Mouse (Mus musculus): Measurements from ENCODE around the gene Ap1ar. TPM values are rescaled to one million over a fixed set of nuclear protein-coding genes. Genes with fewer than 3 reads are reported as not detected.

Ap1ar gene
- polyA plus RNA-seq (2012; fragmentation: generic; extraction: Trizol): 8.3 TPM

DNA sequence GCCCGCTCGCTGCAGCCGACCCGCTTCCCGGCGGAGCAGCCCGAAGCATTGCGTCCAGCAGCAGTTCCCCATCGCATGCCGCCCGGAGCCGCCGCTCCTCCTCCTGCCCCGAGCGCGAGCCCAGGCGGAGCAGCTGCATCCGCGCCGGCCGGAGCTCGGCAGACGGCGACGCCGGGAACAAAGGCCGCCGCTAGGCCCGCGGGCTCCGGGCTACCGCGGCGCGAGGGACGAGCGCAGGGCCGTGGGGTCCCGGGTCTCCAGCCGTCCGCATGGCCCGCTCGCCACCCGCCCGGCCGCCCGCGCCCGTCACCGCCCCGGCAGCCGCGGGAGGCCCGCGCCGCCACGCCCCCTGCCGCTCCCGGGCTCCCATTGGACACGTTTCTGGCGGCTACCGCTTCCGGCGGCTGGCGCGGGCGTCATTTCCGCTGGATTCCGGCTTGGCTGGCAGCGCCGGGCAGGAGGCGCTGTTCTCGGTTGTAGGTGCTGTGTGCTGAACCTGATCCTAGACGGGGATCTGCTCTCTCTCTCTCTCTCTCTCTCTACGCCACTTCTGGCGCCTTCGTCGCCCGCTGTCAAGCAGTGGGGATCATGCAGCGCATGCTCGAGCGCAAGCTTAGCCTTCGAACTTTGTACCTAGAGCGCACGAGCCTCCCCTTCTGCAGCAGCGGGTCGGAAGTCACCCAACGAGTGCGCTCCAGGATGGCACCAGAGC is at the start of gene Ap1ar:
Ap1ar (minus strand) TSS at position 370 of the 712 bp plus-strand sequence.
- Histone ChIP-seq H3K36me3 (ENCODE audit: control insufficient read depth, insufficient read depth) (no peaks in the 10 kb centered on the region), H3K27me3 (ENCODE audit: control insufficient read depth, insufficient read depth, insufficient read length) (no peaks in the 10 kb centered on the region), H3ac (ENCODE audit: control insufficient read depth, insufficient read length) (peak within 1 kb of the TSS; percentile 77), H3K4me3 (peak within 1 kb of the TSS; percentile 33), H3K79me2 (ENCODE audit: control insufficient read depth, insufficient read depth) (peaks cover 38% of the 10 kb centered on the region), H3K4me2 (ENCODE audit: low read depth) (peak within 1 kb of the TSS; percentile 91)
- TF ChIP-seq POLR2A (IDR thresholded peaks at IDR 0.05; ENCODE audit: insufficient read length, low read depth) (peak; percentile 77), TCF12 (IDR thresholded peaks at IDR 0.05; ENCODE audit: insufficient read depth, poor library complexity, severe bottlenecking) (no peak), SRF (IDR thresholded peaks at IDR 0.05; ENCODE audit: control insufficient read depth, insufficient read length, low read depth) (no peak), TCF3 (IDR thresholded peaks at IDR 0.05; ENCODE audit: insufficient read length, low read depth) (no peak), MYOD1 (IDR thresholded peaks at IDR 0.05; ENCODE audit: control insufficient read depth in 1 of 3, insufficient read length in 2 of 3, low read depth in 2 of 3) (peak in 1 of 3 experiments; percentile 23), CEBPB (IDR thresholded peaks at IDR 0.05; ENCODE audit: insufficient read depth, poor library complexity, severe bottlenecking) (no peak), MYOG (IDR thresholded peaks at IDR 0.05; ENCODE audit: control insufficient read depth in 1 of 3, insufficient read depth in 1 of 3, insufficient read length in 2 of 3, low read depth in 2 of 3) (peak in 1 of 3 experiments; percentile 8), POLR2AphosphoS2 (IDR thresholded peaks at IDR 0.05; ENCODE audit: insufficient read length, low read depth) (peak; percentile 75)

- Histone ChIP-seq H3K79me2 (ENCODE audit: control insufficient read depth, insufficient read depth) (no peaks in the 10 kb centered on the region), H3K27me3 (ENCODE audit: control insufficient read depth, insufficient read depth, insufficient read length) (no peaks in the 10 kb centered on the region)
Measured at GRCm38 (mm10) chr3:127881684-127882083, 44.4 kb upstream of the Ap1ar start.

GRCm38 (mm10) chr3:127879968-127880367 is 42.6 kb upstream of the Ap1ar start:
- no peak overlapping the region for H3ac ChIP-seq (ENCODE audit: control insufficient read depth, insufficient read length)
- H3K36me3 ChIP-seq (ENCODE audit: control insufficient read depth, insufficient read depth): no peaks in the 10 kb centered on the region
- no peak for TF ChIP-seq MYOD1 (IDR thresholded peaks at IDR 0.05; ENCODE audit: control insufficient read depth in 1 of 3, insufficient read length in 2 of 3, low read depth in 2 of 3)
- no peak for TF ChIP-seq TCF3 (IDR thresholded peaks at IDR 0.05; ENCODE audit: insufficient read length, low read depth)
- TF ChIP-seq MAX (IDR thresholded peaks at IDR 0.05; ENCODE audit: low read depth): no peak
- H3K79me2 ChIP-seq (ENCODE audit: control insufficient read depth, insufficient read depth): no peaks in the 10 kb centered on the region
- H3K27me3 ChIP-seq (ENCODE audit: control insufficient read depth, insufficient read depth, insufficient read length): no peaks in the 10 kb centered on the region
- no peak overlapping the region for H3K4me2 ChIP-seq (ENCODE audit: low read depth)
- no peak overlapping the region for H3K4me3 ChIP-seq

More at GRCm38 (mm10) chr3:127881684-127882083, 44.4 kb upstream of the Ap1ar start:
- Histone ChIP-seq H3K4me3 (no peak overlapping the region), H3K4me2 (ENCODE audit: low read depth) (no peak overlapping the region), H3ac (ENCODE audit: control insufficient read depth, insufficient read length) (no peak overlapping the region), H3K36me3 (ENCODE audit: control insufficient read depth, insufficient read depth) (no peaks in the 10 kb centered on the region)
- TF ChIP-seq MYOG (IDR thresholded peaks at IDR 0.05; ENCODE audit: control insufficient read depth in 1 of 3, insufficient read depth in 1 of 3, insufficient read length in 2 of 3, low read depth in 2 of 3): no peak
- no peak for TF ChIP-seq MYOD1 (IDR thresholded peaks at IDR 0.05; ENCODE audit: control insufficient read depth in 1 of 3, insufficient read length in 2 of 3, low read depth in 2 of 3)
- no peak for TF ChIP-seq TCF3 (IDR thresholded peaks at IDR 0.05; ENCODE audit: insufficient read length, low read depth)
- no peak for TF ChIP-seq CEBPB (IDR thresholded peaks at IDR 0.05; ENCODE audit: insufficient read depth, poor library complexity, severe bottlenecking)
- no peak for TF ChIP-seq E2F4 (IDR thresholded peaks at IDR 0.05; ENCODE audit: insufficient read depth)
- no peak for TF ChIP-seq POLR2AphosphoS2 (IDR thresholded peaks at IDR 0.05; ENCODE audit: insufficient read length, low read depth)
- TF ChIP-seq POLR2A (IDR thresholded peaks at IDR 0.05; ENCODE audit: insufficient read length, low read depth): no peak
- TF ChIP-seq REST (IDR thresholded peaks at IDR 0.05; ENCODE audit: insufficient read depth, insufficient read length): no peak
- TF ChIP-seq SRF (IDR thresholded peaks at IDR 0.05; ENCODE audit: control insufficient read depth, insufficient read length, low read depth): no peak
- TF ChIP-seq TCF12 (IDR thresholded peaks at IDR 0.05; ENCODE audit: insufficient read depth, poor library complexity, severe bottlenecking): no peak
- no peak for TF ChIP-seq MAX (IDR thresholded peaks at IDR 0.05; ENCODE audit: low read depth)
- TF ChIP-seq USF1 (IDR thresholded peaks at IDR 0.05; ENCODE audit: low read depth): no peak

- no peaks in the 10 kb centered on the region for H3K27me3 ChIP-seq (ENCODE audit: control insufficient read depth, insufficient read depth, insufficient read length)
- TF ChIP-seq POLR2A (IDR thresholded peaks at IDR 0.05; ENCODE audit: insufficient read length, low read depth) (no peak), E2F4 (IDR thresholded peaks at IDR 0.05; ENCODE audit: insufficient read depth) (no peak), MAX (IDR thresholded peaks at IDR 0.05; ENCODE audit: low read depth) (no peak), POLR2AphosphoS2 (IDR thresholded peaks at IDR 0.05; ENCODE audit: insufficient read length, low read depth) (no peak), CEBPB (IDR thresholded peaks at IDR 0.05; ENCODE audit: insufficient read depth, poor library complexity, severe bottlenecking) (no peak), USF1 (IDR thresholded peaks at IDR 0.05; ENCODE audit: low read depth) (no peak), MYOD1 (IDR thresholded peaks at IDR 0.05; ENCODE audit: control insufficient read depth in 1 of 3, insufficient read length in 2 of 3, low read depth in 2 of 3) (no peak), REST (IDR thresholded peaks at IDR 0.05; ENCODE audit: insufficient read depth, insufficient read length) (no peak), TCF12 (IDR thresholded peaks at IDR 0.05; ENCODE audit: insufficient read depth, poor library complexity, severe bottlenecking) (no peak), MYOG (IDR thresholded peaks at IDR 0.05; ENCODE audit: control insufficient read depth in 1 of 3, insufficient read depth in 1 of 3, insufficient read length in 2 of 3, low read depth in 2 of 3) (no peak), SRF (IDR thresholded peaks at IDR 0.05; ENCODE audit: control insufficient read depth, insufficient read length, low read depth) (no peak), TCF3 (IDR thresholded peaks at IDR 0.05; ENCODE audit: insufficient read length, low read depth) (no peak)
- no peaks in the 10 kb centered on the region for H3K79me2 ChIP-seq (ENCODE audit: control insufficient read depth, insufficient read depth)
- H3ac ChIP-seq (ENCODE audit: control insufficient read depth, insufficient read length): no peak overlapping the region
- no peak overlapping the region for H3K4me3 ChIP-seq
- no peak overlapping the region for H3K4me2 ChIP-seq (ENCODE audit: low read depth)
- H3K36me3 ChIP-seq (ENCODE audit: control insufficient read depth, insufficient read depth): no peaks in the 10 kb centered on the region
Measured at GRCm38 (mm10) chr3:127875509-127875908, 38.2 kb upstream of the Ap1ar start.
